Mouse (Mus musculus): ENCODE measurements at regions not wholly inside any gene's neighbourhood (a gene's known extent, or its start where the extent isn't known, plus 50 kb on each side); places are given as distances from the start of the nearest gene placed in this dataset.
"Not testable (repeated sequence)": the region's sequence is repeated elsewhere in the genome, so short reads cannot be mapped to it uniquely, and the experiment has no call there.

DNA sequence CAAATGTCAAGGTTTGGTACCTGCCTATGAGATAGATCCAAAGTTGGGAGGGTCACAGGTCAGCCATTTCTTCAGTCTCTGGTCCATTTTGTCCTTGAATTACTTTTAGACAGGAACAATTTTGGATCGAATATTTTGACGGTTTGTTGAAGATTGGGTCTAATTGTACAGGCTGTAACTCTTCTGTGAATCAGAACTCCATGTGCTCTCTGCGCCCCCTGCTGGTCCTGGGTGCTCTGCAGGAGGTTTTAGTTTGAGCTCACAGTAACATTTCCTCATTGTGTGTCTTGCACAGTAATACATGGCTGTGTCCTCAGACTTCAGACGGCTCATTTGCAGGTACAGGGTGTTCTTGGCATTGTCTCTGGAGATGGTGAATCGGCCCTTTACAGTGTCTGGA, 158.1 kb downstream of the Adam6a start:
- DNase-seq (ENCODE audit: low spot score), result not testable (repeated sequence)

DNA sequence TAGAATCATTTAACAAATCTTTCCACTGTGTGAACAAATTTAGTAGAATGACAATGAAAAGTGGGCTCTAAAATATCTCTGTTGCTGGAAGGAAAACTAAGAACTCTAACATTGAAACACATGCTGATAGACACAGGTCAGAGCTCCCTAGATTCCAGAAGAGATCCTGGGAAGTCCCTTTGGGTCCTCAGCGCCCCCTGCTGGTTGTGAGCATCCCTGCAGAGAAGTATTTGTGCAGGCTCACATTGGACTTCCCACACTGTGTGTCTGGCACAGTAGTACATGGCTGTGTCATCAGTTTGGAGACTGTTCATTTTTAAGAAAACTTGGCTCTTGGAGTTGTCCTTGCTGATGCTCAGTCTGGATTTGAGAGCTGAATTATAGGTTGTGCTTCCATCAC, 172.7 kb downstream of the Adam6a start:
- DNase-seq (ENCODE audit: low spot score), result not testable (repeated sequence)

DNA sequence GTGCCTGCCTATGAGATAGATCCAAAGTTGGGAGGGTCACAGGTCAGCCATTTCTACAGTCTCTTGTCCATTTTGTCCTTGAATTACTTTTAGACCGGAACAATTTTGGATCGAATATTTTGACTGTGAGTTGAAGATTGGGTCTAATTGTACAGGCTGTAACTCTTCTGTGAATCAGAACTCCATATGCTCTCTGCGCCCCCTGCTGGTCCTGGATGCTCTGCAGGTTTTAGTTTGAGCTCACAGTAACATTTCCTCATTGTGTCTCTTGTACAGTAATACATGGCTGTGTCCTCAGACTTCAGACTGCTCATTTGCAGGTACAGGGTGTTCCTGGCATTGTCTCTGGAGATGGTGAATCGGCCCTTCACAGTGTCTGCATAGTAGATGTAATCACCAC, 192.1 kb downstream of the Adam6a start:
- no peak for DNase-seq (ENCODE audit: low spot score)

DNA sequence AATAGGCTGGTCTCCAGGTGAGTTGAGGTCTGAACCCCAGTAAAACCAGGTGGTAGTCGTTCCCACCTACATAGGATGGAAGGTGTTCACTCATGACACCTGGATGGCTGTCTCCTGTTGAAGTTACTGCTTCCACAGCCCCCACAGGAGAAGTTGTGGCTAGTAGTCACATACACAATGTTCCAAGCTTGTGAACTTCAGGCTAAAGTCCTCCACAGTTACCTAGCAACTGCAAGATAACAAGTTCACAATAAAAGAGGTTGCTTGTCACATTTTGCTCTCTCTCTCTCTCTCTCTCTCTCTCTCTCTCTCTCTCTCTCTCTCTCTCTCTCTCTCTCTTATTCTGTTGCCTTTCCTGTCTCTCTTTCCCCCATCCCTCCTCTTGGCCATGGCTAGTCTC, 202.6 kb downstream of the Adam6a start:
- no peak for DNase-seq (ENCODE audit: low spot score)

DNA sequence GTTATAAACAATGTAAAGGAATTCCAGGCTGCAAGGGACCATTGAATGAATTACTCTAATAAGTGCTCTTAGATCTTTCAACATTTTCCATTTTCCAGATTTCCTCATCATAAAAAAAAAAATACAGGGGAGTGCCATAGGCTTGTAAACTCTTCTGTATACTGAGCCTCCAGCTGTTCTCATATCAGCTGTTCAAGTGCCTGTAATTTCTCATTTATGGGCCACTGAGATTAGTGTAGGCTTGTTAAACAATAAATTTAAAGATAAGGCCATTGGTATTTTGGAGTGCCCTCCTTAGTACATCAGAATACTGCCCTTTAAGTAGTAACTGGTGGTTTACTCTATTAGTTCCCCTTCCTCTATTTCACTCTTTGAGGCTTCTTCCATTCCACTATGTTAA, 204.3 kb downstream of the Adam6a start:
- no peak for DNase-seq (ENCODE audit: low spot score)

DNA sequence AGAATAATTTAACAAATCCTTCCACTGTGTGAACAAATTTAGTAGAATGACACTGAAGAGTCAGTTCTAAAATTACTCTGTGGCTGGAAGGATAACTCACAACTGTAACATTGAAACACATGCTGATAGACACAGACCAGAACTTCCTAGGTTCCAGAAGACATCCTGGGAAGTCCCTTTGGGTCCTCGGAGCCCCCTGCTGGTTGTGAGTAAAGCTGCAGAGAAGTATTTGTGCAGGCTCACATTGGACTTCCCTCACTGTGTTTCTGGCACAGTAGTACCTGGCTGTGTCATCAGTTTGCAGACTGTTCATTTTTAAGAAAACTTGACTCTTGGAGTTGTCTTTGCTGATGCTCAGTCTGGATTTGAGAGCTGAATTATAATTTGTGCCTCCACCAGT, 225.9 kb downstream of the Adam6a start:
- no peak for DNase-seq (ENCODE audit: low spot score)

DNA sequence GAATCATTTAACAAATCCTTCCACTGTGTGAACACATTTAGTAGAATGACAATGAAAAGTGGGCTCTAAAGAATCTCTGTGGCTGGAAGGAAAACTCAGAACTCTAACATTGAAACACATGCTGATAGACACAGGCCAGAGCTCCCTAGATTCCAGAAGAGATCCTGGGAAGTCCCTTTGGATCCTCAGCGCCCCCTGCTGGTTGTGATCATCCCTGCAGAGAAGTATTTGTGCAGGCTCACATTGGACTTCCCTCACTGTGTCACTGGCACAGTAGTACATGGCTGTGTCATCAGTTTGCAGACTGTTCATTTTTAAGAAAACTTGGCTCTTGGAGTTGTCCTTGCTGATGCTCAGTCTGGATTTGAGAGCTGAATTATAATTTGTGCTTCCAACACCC, 252.2 kb downstream of the Adam6a start:
- not testable (repeated sequence) for DNase-seq (ENCODE audit: low spot score)

DNA sequence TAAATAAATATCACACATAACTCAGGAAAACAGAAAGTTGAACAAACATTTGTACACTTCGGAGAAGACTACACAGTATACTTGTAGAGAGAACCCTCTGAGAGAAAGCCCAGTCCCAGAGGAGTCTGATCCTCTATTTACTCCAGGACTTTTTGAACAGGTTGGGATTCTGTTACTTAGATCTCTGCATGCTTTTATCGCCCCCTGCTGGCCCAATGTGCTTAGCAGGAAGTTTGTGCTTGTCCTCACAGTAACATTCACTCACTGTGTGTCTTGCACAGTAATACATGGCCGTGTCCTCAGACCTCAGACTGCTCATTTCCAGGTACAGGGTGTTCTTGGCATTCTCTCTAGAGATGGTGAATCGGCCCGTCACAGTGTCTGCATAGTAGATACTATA, 282.7 kb downstream of the Adam6a start:
- no peak for DNase-seq (ENCODE audit: low spot score)

DNA sequence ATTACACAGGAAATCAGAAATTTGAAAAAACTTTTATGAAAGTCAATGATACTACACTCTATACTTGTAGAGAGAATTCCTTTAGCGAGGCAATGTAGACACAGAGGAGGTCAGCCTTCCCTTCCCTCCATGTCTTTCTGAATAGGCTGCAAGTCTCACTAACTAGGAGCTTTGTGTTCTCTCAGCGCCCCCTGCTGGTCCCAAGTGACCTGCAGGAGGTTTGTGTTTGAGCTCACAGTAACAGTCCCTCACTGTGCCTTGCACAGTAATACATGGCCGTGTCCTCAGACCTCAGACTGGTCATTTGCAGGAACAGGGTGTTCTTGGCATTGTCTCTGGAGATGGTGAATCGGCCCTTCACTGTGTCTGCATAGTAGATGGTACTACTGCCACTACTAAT, 315.2 kb downstream of the Adam6a start:
- DNase-seq (ENCODE audit: low spot score), result no peak

DNA sequence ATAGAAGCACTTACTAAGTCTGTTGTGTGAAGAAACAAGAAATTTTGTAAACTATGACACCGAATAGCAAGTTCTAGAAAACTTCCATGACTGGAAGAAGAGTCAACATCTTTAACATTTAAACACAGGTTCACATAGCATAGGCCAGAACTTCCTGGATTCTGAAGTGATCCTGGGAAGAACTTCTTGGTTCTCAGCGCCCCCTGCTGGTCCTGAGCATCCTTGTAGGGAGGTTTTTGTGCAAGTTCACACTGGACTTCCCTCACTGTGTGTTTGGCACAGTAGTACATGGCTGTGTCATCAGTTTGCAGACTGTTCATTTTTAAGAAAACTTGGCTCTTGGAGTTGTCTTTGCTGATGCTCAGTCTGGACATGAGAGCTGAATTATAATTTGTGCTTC, 335.1 kb downstream of the Adam6a start:
- no peak for DNase-seq (ENCODE audit: low spot score)

DNA sequence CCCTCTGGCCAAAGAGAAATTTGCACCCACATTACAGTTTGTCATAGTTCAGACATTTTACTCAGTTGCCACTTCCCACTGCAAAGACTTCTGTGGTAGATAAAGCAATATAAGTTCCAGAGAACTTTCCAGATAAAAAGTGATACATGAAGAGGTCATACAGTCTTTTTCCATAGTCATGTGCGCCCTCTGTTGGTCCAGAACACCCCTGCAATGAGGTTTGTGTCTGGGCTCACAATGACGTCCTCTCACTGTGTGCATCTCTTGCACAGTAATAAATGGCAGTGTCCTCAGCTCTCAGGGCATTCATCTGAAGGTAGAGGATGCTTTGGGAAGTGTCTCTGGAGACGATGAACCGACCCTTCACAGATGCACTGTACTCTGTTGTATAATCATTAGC, 352.4 kb downstream of the Adam6a start:
- no peak for DNase-seq (ENCODE audit: low spot score)

DNA sequence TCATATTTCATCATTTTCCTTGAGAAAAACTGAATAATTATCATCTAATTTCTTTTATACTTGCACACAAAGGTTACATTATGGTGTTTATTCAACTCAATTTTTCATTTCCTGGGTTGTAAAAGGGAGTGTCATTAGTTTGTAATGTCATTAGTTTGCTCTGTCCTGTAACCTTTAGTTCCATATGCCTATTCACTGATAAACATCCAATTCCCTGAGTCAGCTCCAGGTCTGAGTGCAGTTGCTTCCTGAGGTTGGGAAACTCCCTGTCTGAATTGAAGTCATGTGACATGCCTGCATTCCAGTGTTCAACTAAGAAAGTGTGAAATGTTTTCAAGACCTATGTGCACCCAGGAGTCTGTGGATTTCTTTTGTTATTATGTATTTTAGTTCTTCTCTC, 362.8 kb downstream of the Adam6a start:
- DNase-seq (ENCODE audit: low spot score), result no peak

DNA sequence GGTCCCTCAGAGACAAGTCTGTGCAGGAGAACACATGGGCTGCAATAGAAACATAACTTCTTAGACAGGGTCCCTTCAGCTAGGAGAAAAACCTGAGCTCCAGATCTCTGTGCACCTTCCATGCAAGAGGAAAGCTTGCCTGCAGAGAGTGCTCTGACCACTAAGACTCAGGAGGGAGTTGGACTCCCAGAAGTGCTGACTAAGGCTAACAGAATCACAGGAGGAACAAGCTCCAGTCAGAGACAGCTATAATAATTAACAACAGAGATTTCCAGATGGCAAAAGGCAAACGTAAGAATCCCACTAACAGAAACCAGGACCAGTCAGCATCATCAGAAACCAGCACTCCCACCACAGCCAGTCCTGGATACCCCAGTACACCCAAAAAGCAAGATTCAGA, 364.0 kb downstream of the Adam6a start:
- DNase-seq (ENCODE audit: low spot score), result no peak

DNA sequence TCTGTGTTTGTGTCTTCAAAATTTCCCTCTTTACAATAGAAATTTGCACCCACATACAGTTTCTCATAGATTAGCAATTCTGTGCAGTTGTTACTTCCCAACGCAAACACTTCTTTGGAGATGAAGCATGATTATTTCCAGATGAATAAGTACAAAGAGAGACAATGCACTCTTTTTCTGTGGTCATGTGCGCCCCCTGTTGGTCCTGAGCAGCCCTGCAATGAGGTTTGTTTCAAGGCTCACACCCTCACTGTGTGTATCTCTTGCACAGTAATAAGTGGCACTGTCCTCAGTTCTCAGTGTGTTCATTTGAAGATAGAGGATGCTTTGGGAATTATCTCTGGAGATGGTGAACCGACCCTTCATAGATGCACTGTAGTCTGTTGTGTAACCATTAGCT, 368.1 kb downstream of the Adam6a start:
- no peak for DNase-seq (ENCODE audit: low spot score)

DNA sequence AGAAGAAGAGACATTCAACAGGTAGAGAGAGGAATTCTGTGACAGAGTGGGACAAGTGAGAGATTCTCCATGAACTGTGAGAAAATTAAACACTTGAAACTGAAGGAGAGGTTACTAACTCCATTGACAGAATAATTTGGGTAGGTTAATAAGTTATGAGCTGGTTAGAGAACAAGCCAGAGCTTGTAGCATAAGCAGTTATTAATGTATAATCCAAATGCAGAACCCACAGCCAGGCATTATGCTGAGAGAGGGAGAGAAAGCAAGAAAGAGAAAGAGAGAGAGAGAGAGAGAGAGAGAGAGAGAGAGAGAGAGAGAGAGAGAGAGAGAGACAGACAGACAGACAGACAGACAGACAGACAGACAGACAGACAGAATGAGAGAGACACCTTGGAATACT, 397.0 kb downstream of the Adam6a start:
- DNase-seq (ENCODE audit: low spot score), result no peak

DNA sequence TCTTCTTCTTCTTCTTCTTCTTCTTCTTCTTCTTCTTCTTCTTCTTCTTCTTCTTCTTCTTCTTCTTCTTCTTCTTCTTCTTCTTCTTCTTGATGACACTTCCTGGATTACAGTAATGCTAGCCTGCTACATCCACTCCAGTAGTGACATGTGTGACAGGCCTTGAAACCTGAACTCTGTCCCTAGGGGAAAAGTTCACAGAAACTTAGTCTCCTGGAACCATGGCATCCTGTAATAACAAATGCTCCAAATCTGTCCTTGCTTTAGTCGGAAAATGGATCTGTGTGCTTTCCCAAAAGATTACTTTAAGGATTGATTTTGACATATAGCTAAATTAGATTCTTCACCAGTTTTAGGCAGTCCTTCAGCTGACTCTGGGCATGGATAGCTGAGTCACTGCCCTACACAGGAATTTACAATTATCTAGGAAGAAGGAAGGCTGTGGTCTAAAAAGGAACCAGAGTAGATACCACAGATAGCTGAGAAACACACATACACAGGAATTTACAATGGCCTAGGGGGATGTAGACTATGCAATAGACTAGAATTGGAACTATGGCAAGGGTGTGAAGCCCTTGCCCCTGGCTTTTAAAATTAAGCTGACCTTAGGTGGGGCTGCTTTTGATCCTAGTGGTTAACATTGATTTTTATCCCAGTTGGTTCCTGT, 400.1 kb downstream of the Adam6a start:
- not testable (repeated sequence) for DNase-seq (ENCODE audit: low spot score)

DNA sequence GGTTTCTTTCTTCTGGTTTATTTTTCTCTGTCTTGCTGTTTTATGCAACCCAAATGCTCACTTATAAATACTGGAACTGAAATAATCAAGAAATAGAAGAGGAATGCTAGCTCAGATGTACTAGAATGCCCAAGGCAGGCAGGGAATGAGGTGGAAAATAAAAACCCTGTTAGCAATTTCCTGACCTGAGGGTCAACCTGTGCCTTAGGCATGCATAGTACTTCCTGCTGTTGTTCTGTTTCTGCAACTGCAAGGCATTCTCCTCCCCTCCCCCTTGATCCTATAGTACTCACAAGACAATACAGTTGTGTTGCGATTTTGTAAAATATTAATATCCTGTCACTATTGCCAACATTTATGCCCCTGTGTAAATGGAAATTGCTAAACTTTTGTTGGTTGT, 402.1 kb downstream of the Adam6a start:
- DNase-seq (ENCODE audit: low spot score), result not testable (repeated sequence)

DNA sequence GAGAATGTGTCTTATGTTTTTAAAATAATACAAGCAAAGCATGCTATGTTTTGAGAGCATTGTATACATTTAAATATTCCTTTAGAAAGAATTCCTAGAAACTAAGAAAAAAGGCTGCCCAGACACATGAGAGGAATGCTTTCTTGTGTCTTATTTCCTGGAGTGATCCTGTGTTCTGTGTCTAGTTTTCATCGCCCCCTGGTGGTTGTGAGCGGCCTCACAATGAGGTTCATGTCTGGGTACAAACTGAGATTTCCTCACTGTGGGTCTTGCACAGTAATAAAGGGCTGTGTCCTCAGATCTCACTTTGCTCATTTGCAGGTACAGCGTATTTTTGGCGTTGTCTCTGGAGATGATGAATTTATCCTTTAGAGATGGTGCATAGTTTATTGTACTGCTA, 404.3 kb downstream of the Adam6a start:
- DNase-seq (ENCODE audit: low spot score), result not testable (repeated sequence)

DNA sequence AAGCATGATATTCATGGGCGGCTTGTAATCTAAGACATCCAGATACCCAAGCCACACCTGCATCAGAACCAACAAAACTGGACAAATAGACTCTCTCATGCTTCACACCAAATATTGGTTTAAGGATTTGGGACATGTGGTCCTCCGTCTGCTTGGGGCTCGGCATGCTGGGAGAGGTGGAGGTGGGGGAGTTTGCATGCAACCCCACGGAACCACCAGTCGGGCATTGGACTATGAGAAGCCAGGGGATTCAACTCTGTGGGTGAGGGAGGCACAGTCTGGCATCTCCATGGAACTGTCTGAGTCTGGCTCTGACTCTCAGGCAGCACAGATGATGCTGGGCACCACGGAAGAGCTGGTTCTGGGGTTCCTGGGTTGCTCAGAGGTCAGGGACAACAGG, 430.6 kb downstream of the Adam6a start:
- no peak for DNase-seq (ENCODE audit: low spot score)

DNA sequence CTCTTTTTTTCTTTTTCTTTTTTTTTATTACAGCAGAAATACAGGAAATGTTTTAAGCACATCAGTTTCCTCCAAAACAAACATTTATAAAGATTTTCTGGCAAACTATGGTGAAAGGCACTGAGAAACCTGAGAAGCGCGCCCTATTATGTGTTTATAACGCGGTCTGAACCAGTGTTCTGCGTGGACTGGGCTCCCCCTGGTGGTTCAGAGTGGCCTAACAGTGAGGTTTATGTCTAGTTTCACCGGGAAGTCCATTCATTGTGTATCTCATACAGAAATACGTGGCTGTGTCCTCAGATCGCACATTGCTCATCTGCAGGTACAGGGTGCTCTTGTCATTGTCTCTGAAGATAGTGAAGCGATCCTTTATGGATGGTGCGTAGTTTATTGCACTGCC, 437.9 kb downstream of the Adam6a start:
- DNase-seq (ENCODE audit: low spot score), result not testable (repeated sequence)

DNA sequence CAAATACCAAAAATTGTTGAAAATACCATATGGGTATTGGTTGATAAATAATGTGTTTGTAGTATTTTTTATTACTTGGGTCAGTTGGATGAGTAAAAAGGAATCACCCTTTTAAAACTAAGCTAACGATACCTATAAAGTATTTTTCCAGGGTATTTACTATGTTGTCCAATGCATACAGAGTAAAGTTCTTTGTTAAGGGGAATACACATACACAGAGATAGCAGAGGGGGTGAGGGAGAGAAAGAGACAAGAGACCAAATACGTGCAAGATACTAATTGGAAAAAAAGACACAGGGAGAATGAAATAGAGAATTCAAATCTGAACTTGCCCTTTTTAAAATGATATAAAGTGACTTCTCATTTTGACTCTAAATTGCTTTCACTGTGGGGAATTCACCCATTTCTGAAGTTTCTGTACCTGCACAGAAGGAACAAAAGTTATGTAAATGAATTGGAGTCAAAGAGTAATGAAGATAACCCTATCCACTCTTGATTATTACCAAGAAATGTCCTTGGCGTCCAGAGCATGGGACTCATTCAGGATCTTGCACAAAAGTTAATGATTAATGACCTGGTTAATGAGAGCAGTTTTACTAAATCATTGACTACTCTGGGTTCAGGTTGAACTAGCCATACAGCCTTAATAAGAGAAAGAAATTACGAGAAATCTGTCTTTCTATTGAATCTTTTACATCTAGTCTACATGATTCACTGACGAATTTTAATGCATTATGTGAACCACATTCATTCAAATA, 443.7 kb downstream of the Adam6a start:
- no peak for DNase-seq (ENCODE audit: low spot score)

DNA sequence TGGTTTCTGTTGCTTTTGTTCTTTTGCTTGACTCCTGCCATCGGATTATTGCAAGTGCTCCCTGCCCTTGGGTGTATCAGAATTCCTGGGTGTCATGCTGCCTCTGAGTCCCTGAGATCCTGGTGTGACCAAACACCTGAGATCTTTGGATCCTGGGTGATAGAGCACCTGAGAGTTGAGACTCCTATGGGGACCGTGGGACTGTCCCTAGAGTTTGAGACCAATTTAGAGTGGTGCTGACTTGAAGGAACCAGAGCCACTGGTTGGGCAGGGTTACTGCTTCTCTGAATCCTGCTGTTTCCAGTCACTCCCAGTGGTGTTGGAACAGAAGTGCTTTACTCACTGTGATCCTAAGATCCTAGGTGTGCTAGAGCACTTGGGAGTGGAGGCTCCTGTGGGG, 448.7 kb downstream of the Adam6a start:
- no peak for DNase-seq (ENCODE audit: low spot score)

DNA sequence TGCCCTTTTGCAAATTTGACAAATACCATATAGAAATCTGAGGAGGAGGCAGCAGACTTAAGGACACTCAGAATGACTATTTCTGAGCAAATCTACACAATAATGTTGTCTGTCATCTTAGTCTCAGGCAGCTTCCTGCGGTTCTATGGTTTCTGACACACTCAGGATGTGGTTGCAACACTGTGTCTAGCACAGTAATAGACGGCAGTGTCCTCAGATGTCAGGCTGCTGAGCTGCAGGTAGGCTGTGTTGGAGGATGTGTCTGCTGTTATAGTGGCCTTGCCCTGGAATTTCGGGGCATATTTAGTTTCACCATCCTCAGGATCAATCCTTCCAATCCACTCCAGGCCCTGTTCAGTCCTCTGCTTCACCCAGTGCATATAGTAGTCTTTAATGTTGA, 450.6 kb downstream of the Adam6a start:
- peak; percentile 2 for DNase-seq (ENCODE audit: low spot score)

DNA sequence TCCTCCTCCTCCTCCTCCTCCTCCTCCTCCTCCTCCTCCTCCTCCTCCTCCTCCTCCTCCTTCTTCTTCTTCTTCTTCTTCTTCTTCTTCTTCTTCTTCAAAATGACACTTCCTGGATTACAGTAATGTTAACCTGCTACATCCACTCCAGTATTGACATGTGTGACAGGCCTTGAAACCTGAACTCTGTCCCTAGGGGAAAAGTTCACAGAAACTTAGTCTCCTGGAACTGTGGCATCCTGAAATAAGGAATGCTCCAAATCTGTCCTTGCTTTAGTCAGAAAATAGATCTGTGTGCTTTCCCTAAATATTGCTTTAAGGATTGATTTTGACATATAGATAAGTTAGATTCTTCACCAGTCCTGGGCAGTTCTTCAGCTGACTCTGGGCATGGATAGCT, 464.8 kb downstream of the Adam6a start:
- DNase-seq (ENCODE audit: low spot score), result not testable (repeated sequence)
